Mouse (Mus musculus): ENCODE measurements at regions not wholly inside any gene's neighbourhood (a gene's known extent, or its start where the extent isn't known, plus 50 kb on each side); places are given as distances from the start of the nearest gene placed in this dataset.

GRCm38 (mm10) chr1:35879388-35880093 is 188.7 kb upstream of the Hs6st1 start:
- H3K36me3 ChIP-seq (ENCODE audit: control insufficient read depth in 1 of 2, insufficient read depth in 2 of 2, low read length in 2 of 2), result peaks cover 0 to 7% of the 10 kb centered on the region in 2 experiments; a peak in 2 of 4 replicates
- TF ChIP-seq ZKSCAN1 (IDR thresholded peaks at IDR 0.05; ENCODE audit: low read depth, low read length) (no peak), RAD21 (IDR thresholded peaks at IDR 0.05; ENCODE audit: low read depth, low read length) (no peak), USF2 (IDR thresholded peaks at IDR 0.05; ENCODE audit: borderline replicate concordance in 1 of 2, insufficient read depth in 1 of 2, low read depth in 1 of 2, low read length in 2 of 2) (no peak), TCF12 (IDR thresholded peaks at IDR 0.05; ENCODE audit: low read depth, low read length) (no peak), EP300 (IDR thresholded peaks at IDR 0.05; ENCODE audit: low read depth in 1 of 2, low read length in 2 of 2) (no peak), SIN3A (IDR thresholded peaks at IDR 0.05; ENCODE audit: low read length) (no peak), MAZ (IDR thresholded peaks at IDR 0.05; ENCODE audit: low read depth, low read length) (no peak), GATA1 (IDR thresholded peaks at IDR 0.05; ENCODE audit: low read depth, low read length) (no peak), GABPA (IDR thresholded peaks at IDR 0.05; ENCODE audit: low read depth, low read length) (no peak), POLR2AphosphoS5 (IDR thresholded peaks at IDR 0.05; ENCODE audit: borderline replicate concordance, low read depth, low read length) (no peak), E2F4 (IDR thresholded peaks at IDR 0.05; ENCODE audit: borderline replicate concordance, low read depth, low read length) (no peak)
- H3K4me3 ChIP-seq (ENCODE audit: control insufficient read depth in 1 of 2, insufficient read depth in 1 of 2, low read depth in 2 of 2, low read length in 2 of 2), result no peak overlapping the region
- no peak overlapping the region for H3K27ac ChIP-seq (ENCODE audit: control insufficient read depth, low read depth, low read length)
- no peak overlapping the region for H3K9ac ChIP-seq (ENCODE audit: control insufficient read depth, low read depth, low read length, poor library complexity, severe bottlenecking)
- no peak for DNase-seq (ENCODE audit: low read depth, low spot score)
- H3K4me1 ChIP-seq (ENCODE audit: control insufficient read depth in 1 of 2, insufficient read depth in 2 of 2, low read length in 2 of 2), result peaks cover 4 to 6% of the 10 kb centered on the region in 2 experiments
- H3K9me3 ChIP-seq (replicated peaks; ENCODE audit: insufficient read depth, low read length), result no peaks in the 10 kb centered on the region
- no peaks in the 10 kb centered on the region for H3K27me3 ChIP-seq (ENCODE audit: control insufficient read depth in 1 of 2, insufficient read depth in 2 of 2, low read length in 2 of 2)
- no peaks in the 10 kb centered on the region for H3K79me2 ChIP-seq (ENCODE audit: control insufficient read depth, insufficient read depth, low read length, poor library complexity)

GRCm38 (mm10) chr1:35880562-35881265 is 187.5 kb upstream of the Hs6st1 start:
- no peak overlapping the region for H3K4me3 ChIP-seq (ENCODE audit: control insufficient read depth in 1 of 2, insufficient read depth in 1 of 2, low read depth in 2 of 2, low read length in 2 of 2)
- H3K4me1 ChIP-seq (ENCODE audit: control insufficient read depth in 1 of 2, insufficient read depth in 2 of 2, low read length in 2 of 2), result no peaks in the 10 kb centered on the region
- no peak overlapping the region for H3K9ac ChIP-seq (ENCODE audit: control insufficient read depth, low read depth, low read length, poor library complexity, severe bottlenecking)
- DNase-seq (ENCODE audit: low read depth, low spot score), result no peak
- no peaks in the 10 kb centered on the region for H3K9me3 ChIP-seq (replicated peaks; ENCODE audit: insufficient read depth, low read length)
- TF ChIP-seq MAZ (IDR thresholded peaks at IDR 0.05; ENCODE audit: low read depth, low read length) (no peak), ELF1 (IDR thresholded peaks at IDR 0.05; ENCODE audit: low read depth, low read length) (no peak), RCOR1 (IDR thresholded peaks at IDR 0.05; ENCODE audit: low read depth, low read length) (no peak), MAFK (IDR thresholded peaks at IDR 0.05; ENCODE audit: borderline replicate concordance, low read depth, low read length) (no peak), ZNF384 (IDR thresholded peaks at IDR 0.05; ENCODE audit: low read depth, low read length) (no peak), ZKSCAN1 (IDR thresholded peaks at IDR 0.05; ENCODE audit: low read depth, low read length) (no peak), JUND (IDR thresholded peaks at IDR 0.05; ENCODE audit: low read depth, low read length) (no peak), NRF1 (IDR thresholded peaks at IDR 0.05; ENCODE audit: insufficient read depth, low read depth, low read length, poor library complexity, severe bottlenecking) (no peak), MYC (IDR thresholded peaks at IDR 0.05; ENCODE audit: low read depth, low read length) (no peak), USF2 (IDR thresholded peaks at IDR 0.05; ENCODE audit: borderline replicate concordance in 1 of 2, insufficient read depth in 1 of 2, low read depth in 1 of 2, low read length in 2 of 2) (no peak), USF1 (IDR thresholded peaks at IDR 0.05; ENCODE audit: low read depth, low read length) (no peak), POLR2A (IDR thresholded peaks at IDR 0.05; ENCODE audit: control insufficient read depth in 1 of 2, insufficient read depth in 1 of 2, low read depth in 1 of 2, low read length in 2 of 2, poor library complexity in 1 of 2) (no peak), MEF2A (IDR thresholded peaks at IDR 0.05; ENCODE audit: extremely low read depth, insufficient replicate concordance, low read depth, low read length, poor library complexity, severe bottlenecking) (no peak), EP300 (IDR thresholded peaks at IDR 0.05; ENCODE audit: low read depth in 1 of 2, low read length in 2 of 2) (no peak)
- H3K79me2 ChIP-seq (ENCODE audit: control insufficient read depth, insufficient read depth, low read length, poor library complexity), result no peaks in the 10 kb centered on the region
- no peak overlapping the region for H3K27ac ChIP-seq (ENCODE audit: control insufficient read depth, low read depth, low read length)
- H3K36me3 ChIP-seq (ENCODE audit: control insufficient read depth in 1 of 2, insufficient read depth in 2 of 2, low read length in 2 of 2), result no peaks in the 10 kb centered on the region
- H3K27me3 ChIP-seq (ENCODE audit: control insufficient read depth in 1 of 2, insufficient read depth in 2 of 2, low read length in 2 of 2), result no peaks in the 10 kb centered on the region
